Mouse (Mus musculus) stomach, postnatal 0 days (tissue): ENCODE results near the gene Gm11733. TPM values are rescaled to one million over a fixed set of nuclear protein-coding genes. Genes with fewer than 3 reads are reported as not detected.

ENCODE experiments used
- ATAC-seq: fragments of 200-750 bp; cut with Nextera tagmentation; 2 replicates; pipeline ENCODE4 v1.8.0; 2017; ENCODE audit not compliant: low FRiP score, low TSS enrichment
- DNase-seq: peaks from one replicate; pipeline ENCODE4 v3.0.0-alpha.2; 2016; ENCODE audit warnings: low spot score
- H3K27ac ChIP-seq: fragments of 300-500 bp; sonication (generic); replicated peaks from 2 replicates; pipeline ENCODE4 v1.5.1; 2014; ENCODE audit warnings: mild to moderate bottlenecking, control low read depth
- H3K27me3 ChIP-seq: fragments of 300-500 bp; sonication (generic); 2 replicates; pipeline ENCODE4 v1.6.1; 2014; ENCODE audit warnings: low read length; ENCODE audit not compliant: control insufficient read depth, insufficient read depth
- H3K36me3 ChIP-seq: fragments of 300-500 bp; sonication (generic); 2 replicates; pipeline ENCODE4 v1.6.1; 2014; ENCODE audit warnings: low read length, mixed read lengths; ENCODE audit not compliant: control insufficient read depth, insufficient read depth
- H3K4me1 ChIP-seq: fragments of 300-500 bp; sonication (generic); replicated peaks from 2 replicates; pipeline ENCODE4 v1.6.1; 2014; ENCODE audit warnings: antibody characterized with exemption; ENCODE audit not compliant: control insufficient read depth, insufficient read depth
- H3K4me2 ChIP-seq: fragments of 300-500 bp; sonication (generic); replicated peaks from 2 replicates; pipeline ENCODE4 v1.6.1; 2014; ENCODE audit warnings: low read depth, mild to moderate bottlenecking, control low read depth, moderate library complexity
- H3K4me3 ChIP-seq: fragments of 300-500 bp; sonication (generic); 2 replicates; pipeline ENCODE4 v1.5.1; 2014; ENCODE audit warnings: low read depth, low read length, control low read depth
- H3K9ac ChIP-seq: fragments of 300-500 bp; sonication (generic); 2 replicates; pipeline ENCODE4 v1.6.1; 2014; ENCODE audit warnings: mild to moderate bottlenecking, low read length, control low read depth, mixed read lengths
- H3K9me3 ChIP-seq: fragments of 300-500 bp; sonication (generic); 2 replicates; pipeline ENCODE4 v1.6.1; 2016; ENCODE audit warnings: low read length; ENCODE audit not compliant: control insufficient read depth
- CTCF ChIP-seq: IDR thresholded peaks from 2 replicates; pipeline ENCODE4 v1.5.1; 2016; ENCODE audit warnings: antibody characterized with exemption, low read depth, mild to moderate bottlenecking, moderate library complexity
- EP300 ChIP-seq: optimal IDR thresholded peaks from 2 replicates; pipeline ENCODE3; 2016; ENCODE audit warnings: antibody characterized with exemption
- WGBS: fragments of 180-500 bp; shearing (Covaris S2); extraction: QIAGEN DNeasy Blood & Tissue Kit; methylation state at CpG from one replicate; pipeline ENCODE4 v1.1.7; 2014; 5-methylcytosine and 5-hydroxymethylcytosine counted together
- polyA plus RNA-seq: library from polyadenylated mRNA; unstranded; fragments of >200 nt; fragmentation: Nextera tagmentation; extraction: Ambion mirVana; gene quantifications from 2 replicates; pipeline ENCODE4 v1.2.1, GENCODE M21; 2015

Gene Gm11733
- polyA plus RNA-seq, 1 experiment from 2014 or later, result not detected

DNA sequence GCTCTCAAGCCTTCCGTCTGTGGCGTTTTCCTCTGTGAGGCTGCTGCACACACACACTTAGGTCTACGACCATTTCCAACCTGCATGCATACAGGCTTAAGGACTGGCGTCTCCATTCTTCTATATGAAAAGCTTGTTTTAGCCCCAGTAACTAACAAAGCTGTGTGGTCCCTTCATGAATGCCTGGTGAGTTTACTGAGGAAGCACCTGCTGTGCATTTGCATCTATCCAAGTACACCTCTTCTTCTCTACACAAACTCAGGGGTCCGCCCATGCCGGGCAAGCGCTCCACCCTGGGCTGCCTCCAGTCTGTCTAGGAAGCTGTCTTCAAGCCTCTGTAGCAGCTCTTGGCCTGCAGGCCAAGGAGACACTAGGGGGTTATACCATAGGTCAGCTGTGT is 17.3 kb upstream of the Gm11733 start:
- no peak overlapping the region for H3K4me2 ChIP-seq
- ATAC-seq (no peak), DNase-seq (no peak)
- H3K36me3 ChIP-seq, result no peaks in the 10 kb centered on the region
- TF ChIP-seq CTCF (no peak), EP300 (no peak)
- H3K27ac ChIP-seq, result no peak overlapping the region
- no peak overlapping the region for H3K9ac ChIP-seq
- WGBS, result 86% methylated on average over 7 of the region's 7 CpGs
- H3K27me3 ChIP-seq, result no peaks in the 10 kb centered on the region; the same call in 1 of the 2 replicates
- no peak overlapping the region for H3K4me3 ChIP-seq
- H3K4me1 ChIP-seq, result no peaks in the 10 kb centered on the region
- H3K9me3 ChIP-seq, result no peaks in the 10 kb centered on the region

DNA sequence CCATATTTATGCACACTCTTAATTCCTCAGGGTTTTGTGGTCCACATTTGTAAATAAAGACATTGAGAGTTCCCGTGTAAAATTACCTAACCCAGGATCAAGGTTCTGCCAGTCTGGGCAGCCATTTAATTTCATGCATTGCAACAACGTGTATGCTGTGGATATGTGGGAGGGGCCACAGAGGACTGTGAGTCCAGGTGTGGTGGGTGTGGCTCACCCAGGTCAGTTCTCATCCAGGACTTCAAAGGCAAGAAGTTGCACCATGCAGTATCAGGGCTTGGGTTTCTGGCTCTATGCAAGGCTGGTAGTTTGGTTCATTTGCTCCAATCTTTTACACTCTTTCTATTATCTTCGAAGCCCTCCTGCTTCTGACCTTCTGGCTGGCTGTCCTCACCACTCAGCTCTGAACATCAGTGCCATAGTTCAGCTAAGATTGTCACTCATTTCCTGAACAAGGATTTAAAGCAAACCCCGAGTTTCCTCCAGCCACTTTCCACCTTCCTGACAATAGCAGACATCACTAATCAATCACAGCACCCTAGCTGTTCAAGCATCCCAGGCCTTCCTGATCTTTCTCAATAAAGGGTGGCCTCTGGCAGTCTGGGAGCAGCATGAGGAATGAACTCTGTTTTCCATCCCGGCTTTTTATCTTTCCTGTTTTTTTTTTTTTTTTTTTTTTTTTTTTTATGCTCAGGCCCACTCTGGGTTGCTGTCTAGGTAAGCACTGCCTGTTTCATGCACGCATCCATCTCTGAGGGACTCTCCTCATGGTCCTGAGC is 15.4 kb upstream of the Gm11733 start:
- Histone ChIP-seq H3K4me2 (no peak overlapping the region), H3K27me3 (no peaks in the 10 kb centered on the region), H3K9ac (no peak overlapping the region), H3K36me3 (no peaks in the 10 kb centered on the region), H3K27ac (no peak overlapping the region), H3K4me3 (no peak overlapping the region), H3K4me1 (no peaks in the 10 kb centered on the region), H3K9me3 (no peaks in the 10 kb centered on the region)
- ATAC-seq (peak; percentile 57; the same call in 1 of the 2 replicates), DNase-seq (peak; percentile 34)
- no peak for TF ChIP-seq CTCF
- TF ChIP-seq EP300, result no peak
- WGBS, result 31% methylated on average over 6 of the region's 6 CpGs

GRCm38 (mm10) chr11:117469724-117470123 is 14.4 kb upstream of the Gm11733 start:
- no peaks in the 10 kb centered on the region for H3K4me1 ChIP-seq
- H3K27me3 ChIP-seq, result no peaks in the 10 kb centered on the region
- no peak overlapping the region for H3K4me2 ChIP-seq
- TF ChIP-seq CTCF, result no peak
- TF ChIP-seq EP300, result no peak
- WGBS, result 60% methylated on average over 5 of the region's 5 CpGs
- no peaks in the 10 kb centered on the region for H3K36me3 ChIP-seq
- DNase-seq, result no peak
- no peak overlapping the region for H3K27ac ChIP-seq
- no peak overlapping the region for H3K9ac ChIP-seq
- no peaks in the 10 kb centered on the region for H3K9me3 ChIP-seq
- ATAC-seq, result no peak
- H3K4me3 ChIP-seq, result no peak overlapping the region

- WGBS, result 86% methylated on average over 12 of the region's 12 CpGs
- Histone ChIP-seq H3K36me3 (no peaks in the 10 kb centered on the region), H3K27me3 (no peaks in the 10 kb centered on the region), H3K4me3 (no peak overlapping the region), H3K9me3 (no peaks in the 10 kb centered on the region), H3K27ac (no peak overlapping the region), H3K9ac (no peak overlapping the region), H3K4me2 (no peak overlapping the region), H3K4me1 (no peaks in the 10 kb centered on the region)
- no peak for TF ChIP-seq EP300
- no peak for TF ChIP-seq CTCF
- ATAC-seq, result no peak
- no peak for DNase-seq
Measured at GRCm38 (mm10) chr11:117470586-117471195, 13.5 kb upstream of the Gm11733 start.

DNA sequence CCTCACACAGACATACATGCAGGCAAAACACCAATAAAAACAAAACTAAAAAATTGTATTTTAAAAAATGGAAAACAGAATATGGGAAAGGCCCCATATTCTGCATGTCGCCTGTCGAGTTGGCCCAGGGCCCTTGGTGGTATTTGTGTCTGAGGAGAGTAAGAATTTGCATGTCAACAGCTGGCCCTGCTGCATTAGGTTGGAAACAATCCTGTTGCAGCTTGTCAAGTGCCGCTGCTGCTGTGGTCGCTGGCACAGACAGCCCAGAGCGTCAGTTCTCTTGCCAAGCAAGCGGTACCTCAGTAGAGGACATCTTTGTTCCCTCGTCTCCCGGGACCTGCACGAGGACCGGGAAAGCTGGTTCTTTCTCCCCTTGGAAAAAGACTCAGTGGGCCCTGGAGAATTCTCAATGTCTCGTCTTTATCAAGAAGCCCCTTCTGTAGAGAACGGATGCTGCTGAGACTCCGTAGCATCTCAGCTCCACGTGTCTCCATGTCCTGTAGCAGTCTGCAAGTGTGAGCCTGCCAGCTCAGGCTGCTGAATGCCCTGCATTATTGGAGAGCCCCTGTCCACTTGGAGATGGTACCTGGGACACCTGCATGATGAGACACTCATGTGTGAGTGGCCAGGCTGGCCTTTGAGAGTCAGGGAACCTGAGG is 12.4 kb upstream of the Gm11733 start:
- Histone ChIP-seq H3K27ac (no peak overlapping the region), H3K9ac (no peak overlapping the region), H3K27me3 (no peaks in the 10 kb centered on the region), H3K4me3 (no peak overlapping the region), H3K36me3 (no peaks in the 10 kb centered on the region), H3K4me2 (no peak overlapping the region), H3K9me3 (no peaks in the 10 kb centered on the region), H3K4me1 (no peaks in the 10 kb centered on the region)
- WGBS, result 61% methylated on average over 14 of the region's 14 CpGs
- no peak for TF ChIP-seq CTCF
- TF ChIP-seq EP300, result no peak
- ATAC-seq (no peak), DNase-seq (no peak)

DNA sequence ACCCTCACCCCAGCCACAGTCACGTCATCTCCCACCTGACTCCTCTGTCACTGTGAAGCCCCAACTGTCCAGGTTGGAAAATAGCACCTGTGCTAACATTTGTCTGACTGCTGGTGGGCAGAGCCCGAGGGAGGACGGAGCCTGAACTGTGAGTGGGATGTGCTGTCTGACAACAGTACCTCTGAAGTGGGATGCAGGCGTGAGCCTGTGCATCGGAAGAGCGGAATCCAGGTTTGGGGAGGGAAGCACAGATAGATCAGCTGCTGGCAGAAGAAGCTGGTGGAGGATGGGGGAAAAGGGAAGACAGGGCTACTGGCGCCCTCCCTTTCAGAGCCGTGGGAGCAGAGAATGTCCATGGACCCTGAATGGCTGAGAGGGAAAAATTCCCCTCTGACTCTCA is 11.3 kb upstream of the Gm11733 start:
- Histone ChIP-seq H3K36me3 (no peaks in the 10 kb centered on the region), H3K9me3 (no peaks in the 10 kb centered on the region), H3K9ac (no peak overlapping the region), H3K4me1 (no peaks in the 10 kb centered on the region), H3K27me3 (no peaks in the 10 kb centered on the region), H3K4me3 (no peak overlapping the region), H3K27ac (no peak overlapping the region), H3K4me2 (no peak overlapping the region)
- no peak for DNase-seq
- ATAC-seq, result no peak
- WGBS, result 78% methylated on average over 8 of the region's 8 CpGs
- TF ChIP-seq EP300 (no peak), CTCF (no peak)
